Mouse (Mus musculus): Measurements from ENCODE around the gene Vat1l. TPM values are rescaled to one million over a fixed set of nuclear protein-coding genes. Genes with fewer than 3 reads are reported as not detected.

Gene Vat1l
- polyA plus RNA-seq, 1 experiment from 2014 or later = 14.8 TPM

DNA sequence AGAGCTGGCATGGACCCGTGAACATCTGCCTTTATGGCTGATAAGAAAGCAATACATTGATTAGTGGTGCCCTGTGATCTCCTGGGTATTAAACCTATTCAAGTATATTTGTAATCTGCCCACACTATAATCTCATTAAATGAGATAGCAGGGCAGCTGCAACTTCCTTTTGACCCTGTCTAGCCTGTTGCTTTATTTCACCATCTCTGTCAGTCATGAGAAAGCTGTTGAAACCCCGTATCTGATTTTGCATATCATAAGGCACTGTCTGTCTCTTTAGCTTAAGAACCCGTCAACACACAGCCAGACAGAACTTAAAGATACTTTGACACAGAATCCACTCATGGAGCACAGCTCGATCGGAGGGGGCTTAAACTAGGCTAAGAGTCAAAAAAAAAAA is 213.1 kb downstream of the Vat1l start:
- H3K27me3 ChIP-seq = no peaks in the 10 kb centered on the region
- no peak for ATAC-seq
- no peaks in the 10 kb centered on the region for H3K4me1 ChIP-seq
- no peaks in the 10 kb centered on the region for H3K9me3 ChIP-seq (replicated peaks)
- no peak overlapping the region for H3K4me3 ChIP-seq
- no peak overlapping the region for H3K27ac ChIP-seq
- no peak overlapping the region for H3K9ac ChIP-seq
- 77% methylated on average over 5 of the region's 5 CpGs for WGBS
- no peak overlapping the region for H3K4me2 ChIP-seq
- no peaks in the 10 kb centered on the region for H3K36me3 ChIP-seq (ENCODE audit: poor library complexity, severe bottlenecking)

DNA sequence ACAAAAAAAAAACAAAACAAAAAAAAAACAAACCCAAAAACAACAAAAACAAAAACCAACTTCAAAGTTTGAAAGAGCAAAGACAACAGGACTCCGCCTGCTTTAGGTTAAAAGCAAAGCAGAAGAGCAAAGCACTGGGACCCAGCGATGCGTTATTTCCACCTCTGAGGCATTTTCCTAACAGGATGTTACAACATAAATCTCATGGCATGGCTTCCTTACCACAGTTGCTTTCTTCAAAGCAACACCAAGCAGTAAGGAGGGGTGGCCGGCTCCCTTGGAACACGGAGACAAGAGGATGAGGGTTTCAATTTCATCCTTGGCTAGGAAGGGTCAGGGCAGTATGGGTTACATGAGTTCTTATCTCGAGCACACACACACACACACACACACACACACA is 213.5 kb downstream of the Vat1l start:
- H3K9ac ChIP-seq = no peak overlapping the region
- H3K9me3 ChIP-seq (replicated peaks) = no peaks in the 10 kb centered on the region
- H3K27ac ChIP-seq = no peak overlapping the region
- no peak overlapping the region for H3K4me2 ChIP-seq
- no peak for ATAC-seq
- no peaks in the 10 kb centered on the region for H3K27me3 ChIP-seq
- H3K4me1 ChIP-seq = no peaks in the 10 kb centered on the region
- 84% methylated on average over 6 of the region's 6 CpGs for WGBS
- no peaks in the 10 kb centered on the region for H3K36me3 ChIP-seq (ENCODE audit: poor library complexity, severe bottlenecking)
- no peak overlapping the region for H3K4me3 ChIP-seq

DNA sequence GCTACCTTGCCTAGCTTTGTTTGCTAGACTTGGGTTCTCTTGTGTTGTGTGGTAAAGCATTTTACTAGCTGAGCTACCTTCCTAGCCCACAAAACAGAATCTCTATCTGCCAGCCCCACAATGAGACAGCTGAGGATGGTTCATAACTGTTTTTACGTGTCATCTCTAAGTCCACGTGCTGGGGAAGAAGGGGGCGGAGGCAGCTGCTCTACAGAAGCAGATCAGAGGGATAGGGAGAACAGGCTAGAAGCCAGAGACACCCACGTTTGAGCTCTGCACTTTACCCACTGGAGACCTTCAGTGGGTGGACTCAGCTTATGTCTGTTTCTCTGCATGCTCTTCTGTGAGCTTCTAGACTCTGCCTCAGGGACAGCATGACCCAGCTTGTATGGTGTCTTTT is 216.1 kb downstream of the Vat1l start:
- WGBS = 86% methylated on average over 4 of the region's 4 CpGs
- Histone ChIP-seq H3K27me3 (no peaks in the 10 kb centered on the region), H3K4me2 (no peak overlapping the region), H3K4me1 (no peaks in the 10 kb centered on the region), H3K27ac (no peak overlapping the region), H3K36me3 (ENCODE audit: poor library complexity, severe bottlenecking) (no peaks in the 10 kb centered on the region), H3K4me3 (no peak overlapping the region), H3K9me3 (replicated peaks) (no peaks in the 10 kb centered on the region), H3K9ac (no peak overlapping the region)
- ATAC-seq = no peak

Other genes starting within 250 kb of the Vat1l start
- gene Nudt7, start 72.1 kb upstream of the Vat1l start, polyA plus RNA-seq (2015; fragmentation: Nextera tagmentation; extraction: Ambion mirVana) = 4.9 and 7.6 TPM in 2 replicates
- not detected in 2 replicates for gene Clec3a, start 212.5 kb downstream of the Vat1l start, polyA plus RNA-seq (2015; fragmentation: Nextera tagmentation; extraction: Ambion mirVana)
- gene Wwox, start 234.0 kb downstream of the Vat1l start, polyA plus RNA-seq (2015; fragmentation: Nextera tagmentation; extraction: Ambion mirVana) = 10.2 and 10.4 TPM in 2 replicates

All from forebrain, embryonic 13.5 days (tissue).